Mouse (Mus musculus) olfactory bulb, adult 2 months (tissue): Measurements from ENCODE around the gene Nrm.

Experiments
- CTCF ChIP-seq: fragments of 200-500 bp; IDR thresholded peaks from 2 replicates; pipeline ENCODE4 v1.5.1; 2012; ENCODE audit warnings: low read depth, mild to moderate bottlenecking, low read length, moderate library complexity; ENCODE audit not compliant: insufficient read depth
- POLR2A ChIP-seq: fragments of 200-500 bp; IDR thresholded peaks from 2 replicates; pipeline ENCODE4 v1.6.1; 2012; ENCODE audit warnings: mild to moderate bottlenecking, low read depth, low read length, moderate library complexity; ENCODE audit not compliant: insufficient read depth

- TF ChIP-seq POLR2A (no peak), CTCF (no peak)
These were observed 7.8 kb downstream of the Nrm start for GRCm38 (mm10) chr17:35868961-35869345.
